Mouse (Mus musculus): ENCODE measurements around the gene Lims1. TPM values are rescaled to one million over a fixed set of nuclear protein-coding genes. Genes with fewer than 3 reads are reported as not detected.

The Lims1 gene
- polyA plus RNA-seq, 1 experiment from 2014 or later, result 89.9 TPM

DNA sequence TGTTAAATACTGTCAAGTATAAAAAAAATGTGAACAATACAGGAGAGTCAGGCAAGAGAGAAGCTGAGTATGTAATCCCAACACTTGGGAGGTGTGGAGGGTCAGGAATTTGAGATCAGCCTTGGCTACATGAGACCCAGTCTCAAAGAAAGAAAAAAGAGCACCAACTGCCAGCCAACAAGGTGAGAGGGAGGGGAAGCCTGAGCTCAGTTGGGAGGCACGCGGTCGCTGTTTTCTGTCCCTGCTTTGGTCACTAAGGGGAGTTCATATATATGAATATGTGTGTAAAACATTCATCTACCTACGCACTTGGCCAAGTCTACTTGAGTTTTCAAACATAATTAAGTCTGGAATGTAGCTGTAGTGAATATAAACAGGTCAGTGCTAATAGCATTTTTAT lies 72.0 kb downstream of the Lims1 start:
- WGBS, result 97% methylated on average over 4 of the region's 4 CpGs
- Histone ChIP-seq H3K4me2 (replicated peaks; ENCODE audit: low read depth, low read length) (no peak overlapping the region), H3K36me3 (ENCODE audit: control insufficient read depth, insufficient read depth, low read length) (no peaks in the 10 kb centered on the region), H3K9ac (ENCODE audit: low read depth, low read length) (no peak overlapping the region), H3K4me3 (ENCODE audit: low read depth, low read length) (no peak overlapping the region), H3K9me3 (ENCODE audit: control insufficient read depth, low read length) (no peaks in the 10 kb centered on the region), H3K4me1 (replicated peaks; ENCODE audit: control insufficient read depth, insufficient read depth, low read length) (no peaks in the 10 kb centered on the region), H3K27me3 (ENCODE audit: control insufficient read depth, insufficient read depth, low read length) (no peaks in the 10 kb centered on the region), H3K27ac (ENCODE audit: low read depth, low read length) (no peak overlapping the region)
- ATAC-seq (ENCODE audit: low FRiP score) (no peak), DNase-seq (ENCODE audit: low spot score) (no peak)

GRCm38 (mm10) chr10:58395723-58396122 lies 72.5 kb downstream of the Lims1 start:
- WGBS, result 91% methylated on average over 2 of the region's 2 CpGs
- Histone ChIP-seq H3K4me1 (replicated peaks; ENCODE audit: control insufficient read depth, insufficient read depth, low read length) (no peaks in the 10 kb centered on the region), H3K36me3 (ENCODE audit: control insufficient read depth, insufficient read depth, low read length) (no peaks in the 10 kb centered on the region), H3K9ac (ENCODE audit: low read depth, low read length) (no peak overlapping the region), H3K9me3 (ENCODE audit: control insufficient read depth, low read length) (no peaks in the 10 kb centered on the region), H3K27ac (ENCODE audit: low read depth, low read length) (no peak overlapping the region), H3K4me2 (replicated peaks; ENCODE audit: low read depth, low read length) (no peak overlapping the region), H3K4me3 (ENCODE audit: low read depth, low read length) (no peak overlapping the region), H3K27me3 (ENCODE audit: control insufficient read depth, insufficient read depth, low read length) (no peaks in the 10 kb centered on the region)
- ATAC-seq (ENCODE audit: low FRiP score), result no peak
- DNase-seq (ENCODE audit: low spot score), result no peak

DNA sequence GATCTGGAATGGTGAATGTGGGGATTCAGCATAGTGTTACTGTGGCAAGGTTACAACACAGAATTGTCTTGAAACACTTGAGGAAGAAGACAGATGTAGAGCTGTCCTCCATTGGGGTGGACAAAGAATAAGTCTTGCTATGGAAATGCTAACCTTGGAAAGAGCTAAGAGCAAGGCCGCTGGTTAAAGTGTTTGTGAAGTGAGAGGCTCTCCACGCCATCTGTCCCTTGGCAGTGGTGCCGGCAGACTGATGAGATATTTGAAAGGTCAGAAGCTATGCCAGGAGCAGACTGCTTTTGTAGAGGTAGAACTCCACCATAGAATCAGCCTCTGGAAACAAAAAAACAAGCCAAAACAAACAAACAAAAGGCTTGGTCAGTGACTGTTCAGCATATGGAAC lies 73.3 kb downstream of the Lims1 start:
- 79% methylated on average over 3 of the region's 3 CpGs for WGBS
- ATAC-seq (ENCODE audit: low FRiP score) (no peak), DNase-seq (ENCODE audit: low spot score) (no peak)

DNA sequence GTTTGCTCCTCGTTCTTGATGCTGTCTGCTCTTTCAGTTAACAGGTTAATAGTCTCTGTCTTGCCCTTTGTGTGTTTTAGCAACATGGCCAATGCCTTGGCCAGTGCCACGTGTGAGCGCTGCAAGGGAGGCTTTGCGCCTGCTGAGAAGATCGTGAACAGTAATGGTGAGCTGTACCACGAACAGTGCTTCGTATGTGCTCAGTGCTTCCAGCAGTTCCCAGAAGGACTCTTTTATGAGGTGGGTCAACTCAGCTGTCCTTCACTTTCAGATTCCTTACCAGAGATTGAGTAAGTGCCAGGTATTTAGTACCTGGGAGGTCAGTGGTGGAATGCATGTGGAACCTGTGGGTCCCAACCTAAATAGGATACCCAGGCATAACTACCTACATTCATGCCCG lies 75.7 kb downstream of the Lims1 start:
- Histone ChIP-seq H3K9me3 (ENCODE audit: control insufficient read depth, low read length) (no peaks in the 10 kb centered on the region), H3K4me3 (ENCODE audit: low read depth, low read length) (no peak overlapping the region), H3K9ac (ENCODE audit: low read depth, low read length) (no peak overlapping the region), H3K27ac (ENCODE audit: low read depth, low read length) (no peak overlapping the region), H3K27me3 (ENCODE audit: control insufficient read depth, insufficient read depth, low read length) (no peaks in the 10 kb centered on the region), H3K4me1 (replicated peaks; ENCODE audit: control insufficient read depth, insufficient read depth, low read length) (no peaks in the 10 kb centered on the region), H3K4me2 (replicated peaks; ENCODE audit: low read depth, low read length) (no peak overlapping the region), H3K36me3 (ENCODE audit: control insufficient read depth, insufficient read depth, low read length) (no peaks in the 10 kb centered on the region)
- no peak for ATAC-seq (ENCODE audit: low FRiP score)
- DNase-seq (ENCODE audit: low spot score), result no peak
- WGBS, result 96% methylated on average over 8 of the region's 8 CpGs

More for the DNA sequence above, 73.3 kb downstream of the Lims1 start:
- no peak overlapping the region for H3K4me3 ChIP-seq (ENCODE audit: low read depth, low read length)
- H3K4me2 ChIP-seq (replicated peaks; ENCODE audit: low read depth, low read length), result no peak overlapping the region
- no peaks in the 10 kb centered on the region for H3K27me3 ChIP-seq (ENCODE audit: control insufficient read depth, insufficient read depth, low read length)
- H3K9me3 ChIP-seq (ENCODE audit: control insufficient read depth, low read length), result no peaks in the 10 kb centered on the region
- H3K27ac ChIP-seq (ENCODE audit: low read depth, low read length), result no peak overlapping the region
- no peak overlapping the region for H3K9ac ChIP-seq (ENCODE audit: low read depth, low read length)
- no peaks in the 10 kb centered on the region for H3K36me3 ChIP-seq (ENCODE audit: control insufficient read depth, insufficient read depth, low read length)
- no peaks in the 10 kb centered on the region for H3K4me1 ChIP-seq (replicated peaks; ENCODE audit: control insufficient read depth, insufficient read depth, low read length)

DNA sequence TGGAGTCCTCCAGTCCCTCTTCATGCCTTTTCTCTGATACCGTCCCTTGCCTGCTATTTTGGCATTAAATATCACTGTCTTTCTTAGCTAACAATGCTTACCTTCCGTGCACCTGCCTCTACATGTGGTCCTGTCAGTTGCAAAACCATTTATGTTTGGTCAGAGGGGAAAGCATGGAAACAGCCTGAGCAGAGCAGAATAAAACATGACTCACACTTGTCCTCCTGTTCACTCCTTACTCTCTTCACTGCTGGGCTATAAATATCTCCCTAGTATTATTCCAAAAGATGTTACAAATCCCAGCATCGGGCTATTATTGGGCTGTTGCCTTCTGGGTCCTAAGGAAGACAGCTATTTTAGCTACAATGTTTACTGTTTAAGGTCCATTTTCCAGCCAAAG lies 78.6 kb downstream of the Lims1 start:
- Histone ChIP-seq H3K4me1 (replicated peaks; ENCODE audit: control insufficient read depth, insufficient read depth, low read length) (no peaks in the 10 kb centered on the region), H3K4me2 (replicated peaks; ENCODE audit: low read depth, low read length) (no peak overlapping the region), H3K27ac (ENCODE audit: low read depth, low read length) (no peak overlapping the region), H3K36me3 (ENCODE audit: control insufficient read depth, insufficient read depth, low read length) (no peaks in the 10 kb centered on the region), H3K4me3 (ENCODE audit: low read depth, low read length) (no peak overlapping the region), H3K9ac (ENCODE audit: low read depth, low read length) (no peak overlapping the region), H3K27me3 (ENCODE audit: control insufficient read depth, insufficient read depth, low read length) (no peaks in the 10 kb centered on the region), H3K9me3 (ENCODE audit: control insufficient read depth, low read length) (no peaks in the 10 kb centered on the region)
- 90% methylated on average over 3 of the region's 3 CpGs for WGBS
- no peak for ATAC-seq (ENCODE audit: low FRiP score)
- no peak for DNase-seq (ENCODE audit: low spot score)

- Histone ChIP-seq H3K4me1 (replicated peaks; ENCODE audit: control insufficient read depth, insufficient read depth, low read length) (no peaks in the 10 kb centered on the region), H3K4me2 (replicated peaks; ENCODE audit: low read depth, low read length) (no peak overlapping the region)
Measured at GRCm38 (mm10) chr10:58404639-58405038, 81.4 kb downstream of the Lims1 start.

GRCm38 (mm10) chr10:58405285-58405948 lies 82.2 kb downstream of the Lims1 start:
- Histone ChIP-seq H3K27me3 (ENCODE audit: control insufficient read depth, insufficient read depth, low read length) (no peaks in the 10 kb centered on the region), H3K27ac (ENCODE audit: low read depth, low read length) (no peak overlapping the region), H3K9ac (ENCODE audit: low read depth, low read length) (no peak overlapping the region), H3K36me3 (ENCODE audit: control insufficient read depth, insufficient read depth, low read length) (no peaks in the 10 kb centered on the region), H3K4me1 (replicated peaks; ENCODE audit: control insufficient read depth, insufficient read depth, low read length) (no peaks in the 10 kb centered on the region), H3K9me3 (ENCODE audit: control insufficient read depth, low read length) (no peaks in the 10 kb centered on the region), H3K4me3 (ENCODE audit: low read depth, low read length) (no peak overlapping the region), H3K4me2 (replicated peaks; ENCODE audit: low read depth, low read length) (no peak overlapping the region)
- DNase-seq (ENCODE audit: low spot score) (no peak), ATAC-seq (ENCODE audit: low FRiP score) (no peak)
- WGBS, result 94% methylated on average over 4 of the region's 4 CpGs

More at GRCm38 (mm10) chr10:58404639-58405038, 81.4 kb downstream of the Lims1 start:
- H3K27ac ChIP-seq (ENCODE audit: low read depth, low read length), result no peak overlapping the region
- no peaks in the 10 kb centered on the region for H3K9me3 ChIP-seq (ENCODE audit: control insufficient read depth, low read length)
- H3K36me3 ChIP-seq (ENCODE audit: control insufficient read depth, insufficient read depth, low read length), result no peaks in the 10 kb centered on the region
- no peak overlapping the region for H3K4me3 ChIP-seq (ENCODE audit: low read depth, low read length)
- no peak for DNase-seq (ENCODE audit: low spot score)
- H3K9ac ChIP-seq (ENCODE audit: low read depth, low read length), result no peak overlapping the region
- H3K27me3 ChIP-seq (ENCODE audit: control insufficient read depth, insufficient read depth, low read length), result no peaks in the 10 kb centered on the region
- ATAC-seq (ENCODE audit: low FRiP score), result no peak
- WGBS, result 91% methylated on average over 6 of the region's 6 CpGs

- no peaks in the 10 kb centered on the region for H3K4me1 ChIP-seq (replicated peaks; ENCODE audit: control insufficient read depth, insufficient read depth, low read length)
- H3K9ac ChIP-seq (ENCODE audit: low read depth, low read length), result no peak overlapping the region
- H3K36me3 ChIP-seq (ENCODE audit: control insufficient read depth, insufficient read depth, low read length), result no peaks in the 10 kb centered on the region
- H3K9me3 ChIP-seq (ENCODE audit: control insufficient read depth, low read length), result no peaks in the 10 kb centered on the region
- 90% methylated on average over 2 of the region's 2 CpGs for WGBS
- H3K4me2 ChIP-seq (replicated peaks; ENCODE audit: low read depth, low read length), result no peak overlapping the region
- no peaks in the 10 kb centered on the region for H3K27me3 ChIP-seq (ENCODE audit: control insufficient read depth, insufficient read depth, low read length)
- no peak overlapping the region for H3K4me3 ChIP-seq (ENCODE audit: low read depth, low read length)
- H3K27ac ChIP-seq (ENCODE audit: low read depth, low read length), result no peak overlapping the region
- no peak for DNase-seq (ENCODE audit: low spot score)
- no peak for ATAC-seq (ENCODE audit: low FRiP score)
Measured at GRCm38 (mm10) chr10:58405949-58406305, 82.7 kb downstream of the Lims1 start.

GRCm38 (mm10) chr10:58412331-58412730 lies 89.1 kb downstream of the Lims1 start:
- Histone ChIP-seq H3K36me3 (ENCODE audit: control insufficient read depth, insufficient read depth, low read length) (0 out of 2 replicates have a peak, but pooled peaks cover 2% of the 10 kb centered on the region), H3K27ac (ENCODE audit: low read depth, low read length) (no peak overlapping the region), H3K4me1 (replicated peaks; ENCODE audit: control insufficient read depth, insufficient read depth, low read length) (no peaks in the 10 kb centered on the region), H3K9me3 (ENCODE audit: control insufficient read depth, low read length) (no peaks in the 10 kb centered on the region), H3K27me3 (ENCODE audit: control insufficient read depth, insufficient read depth, low read length) (no peaks in the 10 kb centered on the region), H3K4me2 (replicated peaks; ENCODE audit: low read depth, low read length) (no peak overlapping the region), H3K9ac (ENCODE audit: low read depth, low read length) (no peak overlapping the region), H3K4me3 (ENCODE audit: low read depth, low read length) (no peak overlapping the region)
- no peak for DNase-seq (ENCODE audit: low spot score)
- WGBS, result 86% methylated on average over 4 of the region's 4 CpGs
- no peak for ATAC-seq (ENCODE audit: low FRiP score)
